8 mouse cellular contexts compared by ENCODE assay signal in the genomic region with DNA sequence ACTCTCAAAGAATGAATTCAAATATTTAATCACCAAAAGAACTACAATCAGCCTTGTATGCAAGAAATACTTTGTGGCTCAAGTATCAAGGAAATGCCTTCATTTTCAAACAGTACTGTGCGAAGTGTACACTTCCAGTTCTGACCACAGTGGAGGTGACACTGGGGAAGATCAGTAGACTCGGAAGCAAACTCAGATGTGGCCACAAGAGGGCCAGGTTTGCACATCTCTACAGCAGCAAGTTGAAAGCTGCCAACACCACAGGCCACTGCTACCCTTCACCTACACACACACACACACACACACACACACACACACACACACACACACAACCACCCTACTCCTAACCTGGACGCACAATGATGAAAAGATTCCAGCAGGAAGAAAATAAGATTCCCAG.
DNase-seq lines count a peak whose midpoint lies in the region; ATAC-seq lines count a peak whose summit lies in the region.
"Had no signal": no experiment of that assay in that cellular context is flagged by ENCODE, and none has a peak within 500 bp of the region (broad histone marks: within the 10 kb centered on the region; RNA-seq: fewer than 3 reads in every experiment).

No protein-coding gene starts in this region.

- ATAC-seq in forebrain, embryonic 12.5 days (ENCODE audit: low FRiP score), result peak; percentile 74; the same call in 1 of the 2 replicates

- H3K9ac ChIP-seq in forebrain, embryonic 12.5 days, result no peak overlapping the region
- H3K9ac ChIP-seq: neural tube, embryonic 13.5 days had no signal

- peak; percentile 33 for DNase-seq in thymus, postnatal 4 days
- DNase-seq in thymus, postnatal 10 days (ENCODE audit: low spot score in 2 of 2), result no peak
- DNase-seq in adrenal gland, postnatal 36 days, result peak; percentile 43 to 50
- peak; percentile 59 for DNase-seq in kidney, postnatal 14 days
- DNase-seq in lung, postnatal 14 days, result peak; percentile 44
- peak; percentile 12 for DNase-seq in splenic B cell, adult 2 months (ENCODE audit: low read depth, low spot score)

- no peaks in the 10 kb centered on the region for H3K27me3 ChIP-seq in forebrain, embryonic 12.5 days
- no peaks in the 10 kb centered on the region for H3K27me3 ChIP-seq in splenic B cell, adult 2 months (ENCODE audit: control insufficient read depth, insufficient read depth, low read length, poor library complexity, severe bottlenecking)
- H3K27me3 ChIP-seq: neural tube, embryonic 13.5 days had no signal

- no peaks in the 10 kb centered on the region for H3K36me3 ChIP-seq in forebrain, embryonic 12.5 days (replicated peaks)
- no peaks in the 10 kb centered on the region for H3K36me3 ChIP-seq in splenic B cell, adult 2 months (ENCODE audit: control insufficient read depth, insufficient read depth, low read length, poor library complexity, severe bottlenecking)
- H3K36me3 ChIP-seq: neural tube, embryonic 13.5 days had no signal

- H3K4me3 ChIP-seq in forebrain, embryonic 12.5 days (replicated peaks), result no peak overlapping the region
- H3K4me3 ChIP-seq: neural tube, embryonic 13.5 days had no signal

- H3K9me3 ChIP-seq in forebrain, embryonic 12.5 days, result no peaks in the 10 kb centered on the region
- H3K9me3 ChIP-seq: neural tube, embryonic 13.5 days had no signal

- no peak overlapping the region for H3K27ac ChIP-seq in forebrain, embryonic 12.5 days
- H3K27ac ChIP-seq: neural tube, embryonic 13.5 days had no signal

- 51% methylated on average over 3 of the region's 3 CpGs for WGBS in forebrain, embryonic 12.5 days

- H3K4me1 ChIP-seq in forebrain, embryonic 12.5 days, result no peaks in the 10 kb centered on the region
- H3K4me1 ChIP-seq: neural tube, embryonic 13.5 days had no signal

- H3K4me2 ChIP-seq in forebrain, embryonic 12.5 days, result no peak overlapping the region
- H3K4me2 ChIP-seq: neural tube, embryonic 13.5 days had no signal

Comparison
In these comparisons a context has a peak if more than half of its experiments do, and no peak if none do; other contexts are left out.
1. DNase-seq: peak in thymus, postnatal 4 days (single experiment), adrenal gland, postnatal 36 days (2 of 2), kidney, postnatal 14 days (single experiment), lung, postnatal 14 days (single experiment) and splenic B cell, adult 2 months (single experiment); none in thymus, postnatal 10 days (0 of 2).